13 mouse cellular contexts compared by ENCODE assay signal in the genomic region with DNA sequence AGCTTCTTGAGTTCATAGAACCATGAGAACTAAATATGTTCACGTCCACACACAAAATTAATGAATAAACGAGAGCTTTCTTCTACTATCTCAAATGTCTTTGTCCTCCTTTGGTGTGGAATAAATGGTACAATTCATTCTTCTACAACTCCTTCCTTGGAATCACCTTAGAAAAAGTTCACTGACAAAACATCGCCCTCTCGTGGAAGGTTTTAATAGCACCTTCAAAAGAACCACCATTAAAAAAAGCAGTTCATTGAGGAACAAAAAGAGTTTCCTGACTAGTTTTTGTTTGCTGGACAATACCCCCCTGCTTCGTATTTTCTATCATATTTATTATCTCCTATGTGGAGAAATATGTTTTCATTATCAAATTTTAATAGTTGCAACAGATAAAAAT. TPM values are rescaled to one million over a fixed set of nuclear protein-coding genes. Genes with fewer than 3 reads are reported as not detected.
DNase-seq lines count a peak whose midpoint lies in the region; ATAC-seq and TF ChIP-seq lines count a peak whose summit lies in the region.
"Had no signal": no experiment of that assay in that cellular context is flagged by ENCODE, and none has a peak within 500 bp of the region (broad histone marks: within the 10 kb centered on the region; RNA-seq: fewer than 3 reads in every experiment).

No protein-coding gene starts in this region.

- H3K4me1 ChIP-seq in forebrain, postnatal 0 days (ENCODE audit: insufficient read depth), result no peaks in the 10 kb centered on the region
- no peaks in the 10 kb centered on the region for H3K4me1 ChIP-seq in forebrain, embryonic 13.5 days
- no peaks in the 10 kb centered on the region for H3K4me1 ChIP-seq in ES-E14 (ENCODE audit: control insufficient read depth in 2 of 2, insufficient read depth in 2 of 2, low read length in 2 of 2, poor library complexity in 1 of 2)
- no peaks in the 10 kb centered on the region for H3K4me1 ChIP-seq in kidney, adult 2 months (ENCODE audit: control insufficient read depth, insufficient read depth, low read length)
- H3K4me1 ChIP-seq: midbrain, embryonic 10.5 days; stomach, embryonic 15.5 days had no signal

- H3K27me3 ChIP-seq in forebrain, postnatal 0 days (ENCODE audit: insufficient read depth, low read length), result no peaks in the 10 kb centered on the region
- H3K27me3 ChIP-seq in forebrain, embryonic 13.5 days, result no peaks in the 10 kb centered on the region
- H3K27me3 ChIP-seq in kidney, adult 2 months (replicated peaks; ENCODE audit: control insufficient read depth, insufficient read depth, low read length), result no peaks in the 10 kb centered on the region
- H3K27me3 ChIP-seq: stomach, embryonic 15.5 days had no signal

- intact Hi-C loops in left cerebral cortex, postnatal 14 days (cut with DNase I), result no loop called here

- H3K27ac ChIP-seq in forebrain, postnatal 0 days (ENCODE audit: low read depth, low read length), result no peak overlapping the region
- no peak overlapping the region for H3K27ac ChIP-seq in forebrain, embryonic 13.5 days
- no peak overlapping the region for H3K27ac ChIP-seq in ES-E14 (ENCODE audit: insufficient read depth, low read depth, low read length, poor library complexity, severe bottlenecking)
- H3K27ac ChIP-seq in kidney, adult 2 months (ENCODE audit: insufficient read depth, low read depth, low read length), result no peak overlapping the region
- H3K27ac ChIP-seq: liver, embryonic 14.5 days; midbrain, embryonic 10.5 days; stomach, embryonic 15.5 days had no signal

- no peak overlapping the region for H3K4me2 ChIP-seq in forebrain, postnatal 0 days (ENCODE audit: low read depth)
- no peak overlapping the region for H3K4me2 ChIP-seq in forebrain, embryonic 13.5 days
- H3K4me2 ChIP-seq: stomach, embryonic 15.5 days had no signal

- no peak for ATAC-seq in forebrain, postnatal 0 days
- no peak for ATAC-seq in forebrain, embryonic 13.5 days

- TF ChIP-seq CTCF in forebrain, postnatal 0 days (IDR thresholded peaks at IDR 0.05; ENCODE audit: low read depth), result peak; percentile 61
- TF ChIP-seq CTCF in kidney, adult 2 months (conservative IDR thresholded peaks at IDR 0.05; ENCODE audit: insufficient read depth, insufficient read length, low read depth, low read length), result no peak

- no peaks in the 10 kb centered on the region for H3K9me3 ChIP-seq in forebrain, postnatal 0 days (ENCODE audit: low read length)
- H3K9me3 ChIP-seq in forebrain, embryonic 13.5 days (replicated peaks), result no peaks in the 10 kb centered on the region
- no peaks in the 10 kb centered on the region for H3K9me3 ChIP-seq in ES-E14 (ENCODE audit: control insufficient read depth, insufficient read depth, low read depth, low read length)
- H3K9me3 ChIP-seq: midbrain, embryonic 10.5 days; stomach, embryonic 15.5 days had no signal

- peak; percentile 59 for DNase-seq in forebrain, postnatal 0 days
- DNase-seq in left cerebral cortex, postnatal 14 days (ENCODE audit: low spot score in 2 of 2), result peak; percentile 26 to 70
- DNase-seq in left cerebral cortex, adult 11 months (ENCODE audit: low spot score), result no peak
- DNase-seq in ES-E14 (ENCODE audit: low read depth, low spot score), result peak; percentile 24
- DNase-seq in frontal cortex, postnatal 36 days (ENCODE audit: low spot score in 2 of 2), result peak; percentile 7 to 59
- no peak for DNase-seq in spleen, adult 12 weeks (ENCODE audit: low spot score)
- no peak for DNase-seq in kidney, adult 2 months
- DNase-seq: cerebellum, adult 11-12 months had no signal

- no peaks in the 10 kb centered on the region for H3K36me3 ChIP-seq in forebrain, postnatal 0 days (ENCODE audit: insufficient read depth)
- H3K36me3 ChIP-seq in forebrain, embryonic 13.5 days (ENCODE audit: poor library complexity, severe bottlenecking), result no peaks in the 10 kb centered on the region
- no peaks in the 10 kb centered on the region for H3K36me3 ChIP-seq in ES-E14 (ENCODE audit: control insufficient read depth, insufficient read depth, low read length, poor library complexity, severe bottlenecking)
- H3K36me3 ChIP-seq in kidney, adult 2 months (ENCODE audit: control insufficient read depth, insufficient read depth, low read length), result no peaks in the 10 kb centered on the region
- H3K36me3 ChIP-seq: midbrain, embryonic 10.5 days; stomach, embryonic 15.5 days had no signal

- no peak overlapping the region for H3K4me3 ChIP-seq in forebrain, postnatal 0 days (ENCODE audit: low read depth, low read length)
- H3K4me3 ChIP-seq in forebrain, embryonic 13.5 days, result no peak overlapping the region
- no peak overlapping the region for H3K4me3 ChIP-seq in ES-E14 (ENCODE audit: insufficient read depth in 1 of 2, low read depth in 1 of 2, low read length in 2 of 2, poor library complexity in 1 of 2, severe bottlenecking in 1 of 2)
- H3K4me3 ChIP-seq in kidney, adult 2 months (ENCODE audit: insufficient read depth, low read depth, low read length), result no peak overlapping the region
- H3K4me3 ChIP-seq: midbrain, embryonic 10.5 days; stomach, embryonic 15.5 days had no signal

- 18% methylated on average over 5 of the region's 5 CpGs for WGBS in forebrain, postnatal 0 days
- WGBS in forebrain, embryonic 13.5 days, result 16% methylated on average over 5 of the region's 5 CpGs
- 29% methylated on average over 5 of the region's 5 CpGs for WGBS in kidney, adult 2 months

- in situ Hi-C loops in ES-E14 (cut with MboI; ENCODE audit: low sequenced_read_pairs in 2 of 2, unreplicated experiment in 2 of 2), result no loop called here

- no peak overlapping the region for H3K9ac ChIP-seq in forebrain, postnatal 0 days
- no peak overlapping the region for H3K9ac ChIP-seq in forebrain, embryonic 13.5 days
- no peak overlapping the region for H3K9ac ChIP-seq in ES-E14 (ENCODE audit: insufficient read depth, low read depth, low read length, poor library complexity, severe bottlenecking)
- H3K9ac ChIP-seq: liver, embryonic 14.5 days; stomach, embryonic 15.5 days had no signal

- no peak for TF ChIP-seq POLR2A in kidney, adult 2 months (IDR thresholded peaks at IDR 0.05; ENCODE audit: low read depth, low read length)

TF ChIP-seq in ES-E14, 5 proteins besides CTCF, POLR2A, EP300 and RAD21:
- no peak for TF ChIP-seq CHD2 (IDR thresholded peaks at IDR 0.05; ENCODE audit: low read depth, low read length)
- TF ChIP-seq ZC3H11A (IDR thresholded peaks at IDR 0.05; ENCODE audit: borderline replicate concordance, low read depth, low read length), result no peak
- TF ChIP-seq HCFC1 (IDR thresholded peaks at IDR 0.05; ENCODE audit: borderline replicate concordance, insufficient read depth, low read length), result no peak
- TF ChIP-seq ZNF384 (IDR thresholded peaks at IDR 0.05; ENCODE audit: low read depth, low read length), result no peak
- TF ChIP-seq MAFK (IDR thresholded peaks at IDR 0.05; ENCODE audit: insufficient read depth, low read depth, low read length), result no peak
TF ChIP-seq in ES-E14: peak in this region for 0.

RNA-seq across cellular contexts. Expression of a gene that starts 40.7 kb away (rescaled TPM):
- total RNA-seq in forebrain, postnatal 0 days (2014; rRNA removed), result not detected in 2 replicates
- not detected in 2 replicates for polyA plus RNA-seq in forebrain, postnatal 0 days (2015; fragmentation: Nextera tagmentation; extraction: Ambion mirVana)
- not detected in 2 replicates for polyA plus RNA-seq in forebrain, embryonic 13.5 days (2015; fragmentation: Nextera tagmentation; extraction: Ambion mirVana)
- not detected for total RNA-seq in left cerebral cortex, postnatal 14 days (2021)
- not detected in 2 replicates for total RNA-seq in ES-E14 (2012; rRNA removed)
- polyA plus RNA-seq in kidney, adult 2 months (2012; rRNA removed), result 0.96 and 1.2 TPM in 2 replicates
- polyA plus RNA-seq: heart, embryonic 14.5 days; liver, embryonic 14.5 days; midbrain, embryonic 10.5 days had no signal

Comparison
In these comparisons a context has a peak if more than half of its experiments do, and no peak if none do; other contexts are left out.
1. DNase-seq: peak in forebrain, postnatal 0 days (single experiment), left cerebral cortex, postnatal 14 days (2 of 2), ES-E14 (single experiment) and frontal cortex, postnatal 36 days (2 of 2); none in left cerebral cortex, adult 11 months (single experiment), spleen, adult 12 weeks (single experiment) and kidney, adult 2 months (single experiment).